Mouse (Mus musculus): Measurements from ENCODE around the gene Kctd21.

Gene Kctd21

DNA sequence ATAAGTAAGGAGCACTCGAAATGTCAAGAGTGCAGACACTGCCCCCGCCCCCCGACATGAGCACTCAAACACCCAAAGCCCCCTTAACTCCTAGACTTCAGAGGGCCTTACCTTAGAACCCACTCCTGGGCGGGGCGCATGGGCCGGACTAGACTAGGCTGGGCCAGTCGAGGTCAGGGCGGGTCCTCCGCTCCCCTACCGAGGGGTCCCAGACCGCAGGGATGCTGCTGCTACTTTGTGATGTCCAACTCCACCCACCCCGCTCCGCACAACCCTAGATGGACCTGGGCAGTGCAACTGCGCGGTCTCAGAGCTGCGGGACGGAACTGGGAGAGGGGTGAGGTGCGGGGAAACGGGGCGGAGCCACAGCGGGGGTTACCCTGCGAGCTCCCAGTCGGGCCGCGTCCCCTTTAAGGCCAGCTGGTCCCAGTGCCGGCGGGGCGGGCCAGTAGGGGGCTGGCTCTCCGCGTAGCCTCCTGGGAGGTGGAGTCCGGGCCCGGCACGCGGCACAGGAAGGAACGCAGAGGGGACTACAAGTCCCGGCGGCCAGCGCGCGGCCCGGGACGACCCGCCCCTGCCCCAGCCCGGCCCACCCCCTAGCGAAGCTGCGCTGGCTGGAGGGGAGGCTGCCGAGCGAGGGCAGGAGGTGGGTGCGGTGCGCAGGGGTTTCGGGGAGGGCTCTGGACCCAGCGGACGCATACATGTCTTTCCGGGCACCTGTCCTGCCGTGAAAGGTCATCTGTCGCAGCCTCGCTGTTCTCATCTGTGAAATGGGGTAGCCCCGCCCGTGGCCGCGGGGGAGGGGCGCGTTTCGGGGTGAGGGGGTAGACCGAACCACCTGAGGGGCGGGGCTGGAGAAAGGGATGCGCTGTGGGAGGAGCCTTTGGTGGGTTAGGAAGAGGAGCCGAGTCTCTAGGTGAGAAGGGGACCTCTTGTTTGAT lies at the start of gene Kctd21, which contains the start of gene Usp35:
Kctd21 (plus strand) TSS at position 602 of the 941 bp plus-strand sequence.
Usp35 (minus strand) TSS at position 295 of the 941 bp plus-strand sequence.
- peak; percentile 96 for DNase-seq

DNA sequence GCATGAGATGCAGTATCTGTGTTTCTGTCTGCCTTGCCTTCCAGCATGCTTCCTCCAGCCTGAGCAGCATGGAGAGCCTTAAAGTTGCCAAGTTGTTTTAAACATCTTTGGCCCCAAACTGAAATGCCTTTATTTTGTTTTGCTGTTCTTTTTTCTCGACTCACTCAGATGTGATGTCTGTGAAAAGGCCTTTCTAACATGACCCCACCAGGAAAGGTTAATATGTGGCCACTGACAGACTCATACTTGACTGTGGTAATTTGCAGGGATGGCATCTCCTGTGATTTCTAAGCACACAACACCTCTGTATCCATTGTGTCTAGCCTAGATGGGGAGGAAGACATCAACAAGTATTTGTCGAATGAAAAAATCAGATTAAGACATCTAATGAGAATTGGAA lies 35.1 kb upstream of the Kctd21 start:
- no peak for DNase-seq

DNA sequence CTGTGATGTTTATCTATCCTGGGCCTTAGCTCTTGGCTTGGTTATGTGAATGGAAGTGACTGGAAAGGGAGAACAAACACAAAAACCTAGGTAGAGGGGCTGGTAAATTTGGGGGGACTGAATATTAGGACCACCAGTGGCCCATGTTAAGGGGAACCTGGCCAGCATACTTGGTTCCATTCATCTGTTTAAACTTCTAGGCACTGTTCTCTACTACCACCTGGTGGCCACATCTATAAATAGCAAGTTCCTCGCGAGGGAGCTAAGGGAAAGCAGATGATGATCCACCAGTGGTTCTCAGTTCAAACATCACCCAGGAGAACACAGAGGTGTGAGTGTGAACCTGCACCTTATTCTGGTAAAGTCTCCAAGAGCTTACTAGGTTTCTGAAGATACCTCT lies 34.7 kb upstream of the Kctd21 start:
- DNase-seq: peak; percentile 52

DNA sequence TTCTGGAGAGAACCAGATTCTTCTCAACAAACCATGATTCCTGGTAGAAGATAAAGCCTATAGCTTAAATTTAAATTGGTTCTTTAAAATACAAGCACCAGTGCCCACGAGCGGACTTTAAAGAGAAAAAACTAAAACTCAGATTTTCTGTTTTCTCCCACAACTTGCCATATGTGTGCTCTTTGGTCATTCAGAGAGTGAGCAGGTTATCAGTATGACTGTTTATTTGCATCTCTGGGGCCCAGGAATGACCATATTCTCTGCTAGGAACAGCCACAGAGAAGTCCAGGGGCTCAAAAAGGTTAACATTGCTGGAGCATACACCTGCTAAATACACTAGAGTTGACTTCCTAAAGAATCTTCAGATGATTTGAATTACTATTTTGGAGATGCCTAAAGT lies 33.8 kb upstream of the Kctd21 start:
- DNase-seq: no peak

- no peak for DNase-seq
These were observed 33.2 kb upstream of the Kctd21 start for GRCm38 (mm10) chr7:97298943-97299342.

- DNase-seq: no peak
These were observed 31.2 kb upstream of the Kctd21 start for GRCm38 (mm10) chr7:97300914-97301313.

- no peak for DNase-seq
These were observed 30.8 kb upstream of the Kctd21 start for GRCm38 (mm10) chr7:97301321-97301720.

DNA sequence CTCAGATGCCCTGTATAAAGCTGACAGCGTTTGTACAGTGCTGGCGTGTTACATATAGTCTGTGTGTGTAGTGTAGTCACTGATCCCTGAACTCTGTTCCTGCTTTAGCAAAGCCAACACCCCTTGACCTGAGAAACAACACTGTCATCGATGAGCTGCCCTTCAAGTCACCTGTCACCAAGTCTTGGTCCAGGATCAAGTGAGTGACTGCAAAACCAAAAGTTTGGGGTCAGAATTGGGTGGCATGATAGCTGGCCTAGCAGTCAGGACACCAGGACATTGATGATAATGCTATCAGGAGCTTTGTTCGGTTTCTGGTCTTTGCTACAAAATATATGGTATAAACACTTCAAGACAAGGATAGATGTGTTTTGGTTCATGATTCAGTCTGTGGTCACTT lies 29.9 kb upstream of the Kctd21 start:
- DNase-seq: no peak

GRCm38 (mm10) chr7:97302876-97303275 lies 29.3 kb upstream of the Kctd21 start:
- DNase-seq: no peak

- no peak for DNase-seq
These were observed 28.5 kb upstream of the Kctd21 start for GRCm38 (mm10) chr7:97303614-97304013.

DNA sequence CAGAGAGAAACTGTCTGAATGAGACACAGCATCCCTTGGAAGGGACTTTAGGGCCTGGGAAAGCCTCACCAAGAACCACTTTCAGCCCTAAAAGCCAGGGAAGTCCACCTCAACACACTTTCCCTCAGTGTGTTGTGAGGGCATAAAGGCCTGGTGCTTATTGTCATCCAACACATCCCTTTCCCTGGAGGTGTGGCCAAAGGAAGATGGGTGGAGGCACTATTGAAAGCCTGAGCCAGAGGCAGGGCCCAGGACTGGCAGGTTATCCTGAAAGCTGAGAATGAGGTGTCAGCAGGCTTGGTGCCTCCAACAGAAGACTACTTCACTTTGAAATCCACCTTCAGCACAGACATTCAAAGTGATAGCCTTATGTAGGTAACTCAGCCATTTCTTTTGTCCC lies 27.7 kb upstream of the Kctd21 start:
- no peak for DNase-seq

- DNase-seq: no peak
These were observed 26.9 kb upstream of the Kctd21 start for GRCm38 (mm10) chr7:97305206-97305605.

DNA sequence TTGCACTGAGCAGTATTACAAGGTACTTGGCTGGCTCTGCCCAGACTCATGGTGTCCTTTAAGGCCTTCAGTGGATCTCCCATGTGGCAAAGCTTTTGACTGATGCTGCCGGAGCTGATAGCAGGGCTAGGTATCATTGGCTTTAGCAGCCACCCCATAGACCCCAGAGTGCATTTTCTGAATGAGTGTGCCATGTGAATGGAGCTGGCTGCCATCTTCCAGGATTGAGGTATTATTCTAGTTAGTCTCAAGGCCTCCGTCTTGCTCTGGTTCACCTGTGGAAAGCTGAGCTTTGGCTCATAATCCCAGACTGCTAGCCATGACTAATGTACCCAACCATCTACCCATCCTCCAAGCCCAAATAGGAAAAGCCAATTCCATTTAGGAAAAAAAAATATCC lies 25.3 kb upstream of the Kctd21 start:
- DNase-seq: no peak

DNA sequence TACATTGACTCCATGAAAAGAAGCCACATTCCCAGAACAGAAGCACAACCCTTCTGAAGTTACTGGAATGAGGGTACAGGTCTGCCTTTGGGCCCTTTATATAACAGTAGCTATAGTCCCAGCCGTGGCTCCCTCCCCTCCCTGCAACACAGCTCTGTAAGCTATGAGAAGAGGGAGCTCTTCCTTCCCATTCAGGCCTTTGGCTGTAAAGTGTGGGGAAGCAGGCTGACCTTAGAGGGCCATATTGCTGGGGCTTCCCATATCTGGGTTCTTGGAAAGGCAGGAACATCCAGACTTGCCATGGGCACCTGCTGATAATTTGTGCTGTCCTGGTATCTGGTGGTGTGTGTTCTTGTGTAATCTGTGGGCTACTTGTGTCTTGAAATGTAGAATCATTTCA lies 24.6 kb upstream of the Kctd21 start:
- no peak for DNase-seq

- no peak for DNase-seq
These were observed 22.4 kb upstream of the Kctd21 start for GRCm38 (mm10) chr7:97309461-97310340.

- no peak for DNase-seq
These were observed 21.8 kb upstream of the Kctd21 start for GRCm38 (mm10) chr7:97310341-97310635.

DNA sequence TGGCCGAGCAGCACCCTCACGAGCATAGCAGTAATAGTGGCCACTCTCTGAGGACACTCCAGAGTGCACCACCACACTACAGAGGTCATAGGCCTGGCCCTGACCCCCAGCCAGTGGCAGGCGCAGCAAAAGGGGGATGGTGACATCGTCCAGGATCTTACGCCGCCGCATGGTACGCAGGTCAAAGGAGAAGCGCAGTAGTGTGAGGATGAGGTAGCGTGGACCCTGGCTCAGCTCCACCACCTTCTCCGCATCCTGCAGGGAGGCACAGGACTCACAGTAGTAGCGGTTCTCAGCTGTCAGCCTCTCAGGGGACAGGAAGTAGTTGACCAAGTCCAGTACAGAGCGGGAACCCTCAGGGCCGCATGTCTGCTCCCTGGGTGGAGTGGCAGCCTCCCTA lies 20.5 kb upstream of the Kctd21 start:
- no peak for DNase-seq

DNA sequence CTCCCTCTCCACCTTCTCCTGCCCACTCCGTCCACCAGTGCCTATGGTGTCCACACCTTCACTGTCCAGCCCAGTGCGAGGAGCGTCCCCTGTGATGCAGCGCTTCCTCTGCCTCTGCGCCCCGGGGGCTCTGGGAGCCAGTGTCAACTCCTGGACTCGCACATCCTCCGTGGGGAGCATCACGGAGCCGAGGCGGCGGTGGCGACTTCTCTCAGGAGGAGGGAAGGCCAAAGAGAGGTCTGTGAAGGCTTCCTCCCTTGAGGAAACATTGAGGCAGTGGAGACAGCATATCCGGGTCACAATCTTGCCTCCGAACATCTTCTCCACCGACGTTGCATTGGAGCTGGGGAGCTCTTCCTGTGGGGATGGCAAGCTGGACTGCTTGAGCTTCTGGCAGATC lies 19.9 kb upstream of the Kctd21 start:
- DNase-seq: no peak

GRCm38 (mm10) chr7:97312856-97313255 lies 19.3 kb upstream of the Kctd21 start:
- no peak for DNase-seq

DNA sequence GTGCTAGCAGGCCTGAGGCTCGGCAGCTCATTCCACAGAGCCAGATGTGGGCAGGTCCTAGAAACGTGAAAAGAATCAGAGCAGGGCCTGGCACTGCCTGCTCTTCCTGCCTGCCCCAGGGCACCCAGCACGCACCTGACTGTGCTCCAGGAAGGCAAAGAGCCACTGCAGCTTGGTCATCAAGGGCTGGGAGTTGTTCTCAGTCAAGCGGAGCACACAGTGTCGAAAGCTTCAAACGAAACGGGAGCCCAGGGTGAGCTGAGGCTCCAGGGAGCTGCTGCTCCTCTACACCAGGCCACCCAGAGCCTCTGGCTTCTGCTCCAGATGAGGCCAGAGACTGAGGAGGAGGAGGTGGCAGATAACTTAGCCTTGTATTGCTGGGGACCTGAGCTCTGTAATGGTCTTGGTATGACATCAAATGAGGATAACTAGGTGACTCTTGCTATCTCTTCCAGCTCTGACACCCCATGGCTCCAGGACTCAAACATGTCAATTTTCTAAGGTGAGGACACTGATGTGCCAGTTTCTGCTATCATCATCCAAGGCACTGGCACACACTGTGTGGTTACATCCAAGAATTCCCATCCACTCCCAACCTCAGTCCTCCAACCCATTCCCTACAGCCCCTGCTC lies 18.6 kb upstream of the Kctd21 start:
- no peak for DNase-seq

GRCm38 (mm10) chr7:97314646-97315045 lies 17.5 kb upstream of the Kctd21 start:
- no peak for DNase-seq

- no peak for DNase-seq
These were observed 16.5 kb upstream of the Kctd21 start for GRCm38 (mm10) chr7:97315656-97316055.

- no peak for DNase-seq
These were observed 14.4 kb upstream of the Kctd21 start for GRCm38 (mm10) chr7:97317706-97318105.

All from thymus, postnatal 25 days (tissue).